Mouse (Mus musculus) forebrain, embryonic 16.5 days (tissue): ENCODE results near the gene Cntnap2. TPM values are rescaled to one million over a fixed set of nuclear protein-coding genes. Genes with fewer than 3 reads are reported as not detected.

ENCODE experiments used
- ATAC-seq: fragments of 200-750 bp; cut with Nextera tagmentation; 2 replicates; pipeline ENCODE4 v1.8.0; 2017; ENCODE audit warnings: mild to moderate bottlenecking, moderate library complexity
- H3K27ac ChIP-seq: fragments of 300-500 bp; sonication (generic); 2 replicates; pipeline ENCODE4 v1.5.1; 2014; ENCODE audit warnings: low read length, control low read depth
- H3K27me3 ChIP-seq: fragments of 300-500 bp; sonication (generic); replicated peaks from 2 replicates; pipeline ENCODE4 v1.6.1; 2014; ENCODE audit warnings: low read length; ENCODE audit not compliant: control insufficient read depth, insufficient read depth
- H3K36me3 ChIP-seq: fragments of 300-500 bp; sonication (generic); 2 replicates; pipeline ENCODE4 v1.6.1; 2014; ENCODE audit not compliant: control insufficient read depth, insufficient read depth
- H3K4me1 ChIP-seq: fragments of 300-500 bp; sonication (generic); replicated peaks from 2 replicates; pipeline ENCODE4 v1.6.1; 2014; ENCODE audit warnings: low read length; ENCODE audit not compliant: control insufficient read depth, insufficient read depth
- H3K4me2 ChIP-seq: fragments of 300-500 bp; sonication (generic); 2 replicates; pipeline ENCODE4 v1.6.1; 2014; ENCODE audit warnings: mild to moderate bottlenecking, low read length, control low read depth
- H3K4me3 ChIP-seq: fragments of 300-500 bp; sonication (generic); replicated peaks from 2 replicates; pipeline ENCODE4 v1.5.1; 2014; ENCODE audit warnings: mild to moderate bottlenecking, low read length, control low read depth
- H3K9ac ChIP-seq: fragments of 300-500 bp; sonication (generic); replicated peaks from 2 replicates; pipeline ENCODE4 v1.6.1; 2014; ENCODE audit warnings: low read depth, low read length, control low read depth
- H3K9me3 ChIP-seq: fragments of 300-500 bp; sonication (generic); 2 replicates; pipeline ENCODE4 v1.6.1; 2016; ENCODE audit warnings: low read length; ENCODE audit not compliant: control insufficient read depth
- WGBS: fragments of 180-500 bp; shearing (Covaris S2); extraction: QIAGEN DNeasy Blood & Tissue Kit; methylation state at CpG from one replicate; pipeline ENCODE4 v1.1.7; 2014; 5-methylcytosine and 5-hydroxymethylcytosine counted together
- polyA plus RNA-seq: library from polyadenylated mRNA; unstranded; fragments of >200 nt; fragmentation: Nextera tagmentation; extraction: Ambion mirVana; gene quantifications from 2 replicates; pipeline ENCODE4 v1.2.1, GENCODE M21; 2015

The Cntnap2 gene
- polyA plus RNA-seq, 1 experiment from 2014 or later = 72.7 TPM

- Histone ChIP-seq H3K4me2 (no peak overlapping the region), H3K27ac (peak overlapping the region; percentile 33), H3K9me3 (no peaks in the 10 kb centered on the region), H3K27me3 (no peaks in the 10 kb centered on the region), H3K36me3 (no peaks in the 10 kb centered on the region), H3K4me1 (peaks cover 10% of the 10 kb centered on the region), H3K4me3 (no peak overlapping the region), H3K9ac (no peak overlapping the region)
- ATAC-seq = peak; percentile 79
Observed at GRCm38 (mm10) chr6:46612365-46612764, 1553.2 kb downstream of the Cntnap2 start.

- H3K27ac ChIP-seq = no peak overlapping the region
- H3K9me3 ChIP-seq = no peaks in the 10 kb centered on the region
- peaks cover 10% of the 10 kb centered on the region for H3K4me1 ChIP-seq
- H3K27me3 ChIP-seq = no peaks in the 10 kb centered on the region
- H3K4me3 ChIP-seq = no peak overlapping the region
- 18% methylated on average over 3 of the region's 3 CpGs for WGBS
- ATAC-seq = peak; percentile 97
- no peaks in the 10 kb centered on the region for H3K36me3 ChIP-seq
- no peak overlapping the region for H3K9ac ChIP-seq
- H3K4me2 ChIP-seq = no peak overlapping the region
Observed at GRCm38 (mm10) chr6:46612872-46613271, 1553.7 kb downstream of the Cntnap2 start.

DNA sequence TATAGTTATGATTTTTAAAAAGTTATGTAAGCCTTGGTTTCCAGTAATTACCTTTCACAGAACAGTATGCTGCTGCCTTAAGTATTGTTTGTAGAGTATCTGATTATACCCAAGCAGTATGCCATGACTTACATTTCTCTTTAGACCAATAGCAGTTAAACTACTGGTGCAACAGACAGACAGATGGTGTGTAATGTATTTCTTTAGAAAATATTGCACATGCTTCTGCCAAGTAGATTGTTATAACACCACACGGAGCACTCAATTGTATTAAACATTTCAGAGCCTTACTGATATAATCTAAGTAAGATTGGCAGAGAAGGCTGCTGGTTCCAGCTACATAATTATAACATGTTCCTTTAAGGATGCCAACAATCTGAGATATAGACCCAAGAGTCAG, 1609.9 kb downstream of the Cntnap2 start:
- H3K4me2 ChIP-seq = no peak overlapping the region
- 53% methylated on average over 1 of the region's 1 CpGs for WGBS

GRCm38 (mm10) chr6:46675081-46675480, 1615.9 kb downstream of the Cntnap2 start:
- Histone ChIP-seq H3K9me3 (no peaks in the 10 kb centered on the region), H3K4me2 (no peak overlapping the region), H3K36me3 (no peaks in the 10 kb centered on the region), H3K27ac (no peak overlapping the region), H3K9ac (no peak overlapping the region), H3K4me3 (no peak overlapping the region), H3K27me3 (no peaks in the 10 kb centered on the region), H3K4me1 (no peaks in the 10 kb centered on the region)
- ATAC-seq = no peak
- 69% methylated on average over 2 of the region's 2 CpGs for WGBS

More for the DNA sequence above, 1609.9 kb downstream of the Cntnap2 start:
- Histone ChIP-seq H3K4me3 (no peak overlapping the region), H3K36me3 (no peaks in the 10 kb centered on the region), H3K27ac (no peak overlapping the region), H3K27me3 (no peaks in the 10 kb centered on the region), H3K4me1 (no peaks in the 10 kb centered on the region), H3K9me3 (no peaks in the 10 kb centered on the region), H3K9ac (no peak overlapping the region)
- ATAC-seq = peak; percentile 81

DNA sequence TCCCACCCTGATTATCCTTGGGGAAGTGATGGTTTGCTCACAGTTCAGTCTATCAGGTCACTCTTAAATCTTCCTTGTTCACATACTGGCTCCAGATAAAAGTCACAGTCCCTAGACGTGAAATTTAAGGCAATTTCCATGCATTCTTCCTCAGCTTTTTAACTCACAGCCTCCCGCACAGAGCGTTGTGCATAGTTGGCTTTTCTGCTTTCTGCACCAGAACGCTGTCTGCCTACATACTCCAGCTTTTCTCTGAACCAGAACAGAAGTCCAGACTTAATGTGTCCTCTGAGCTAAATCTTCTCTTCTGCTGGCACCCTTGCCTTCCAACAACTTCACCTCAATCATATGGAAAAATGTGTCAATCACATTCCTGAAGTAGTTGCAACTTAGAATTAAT, 1616.5 kb downstream of the Cntnap2 start:
- Histone ChIP-seq H3K9ac (no peak overlapping the region), H3K4me3 (no peak overlapping the region), H3K4me1 (no peaks in the 10 kb centered on the region), H3K9me3 (no peaks in the 10 kb centered on the region), H3K27me3 (no peaks in the 10 kb centered on the region), H3K4me2 (no peak overlapping the region), H3K27ac (no peak overlapping the region), H3K36me3 (no peaks in the 10 kb centered on the region)
- WGBS = 87% methylated on average over 4 of the region's 4 CpGs
- no peak for ATAC-seq

DNA sequence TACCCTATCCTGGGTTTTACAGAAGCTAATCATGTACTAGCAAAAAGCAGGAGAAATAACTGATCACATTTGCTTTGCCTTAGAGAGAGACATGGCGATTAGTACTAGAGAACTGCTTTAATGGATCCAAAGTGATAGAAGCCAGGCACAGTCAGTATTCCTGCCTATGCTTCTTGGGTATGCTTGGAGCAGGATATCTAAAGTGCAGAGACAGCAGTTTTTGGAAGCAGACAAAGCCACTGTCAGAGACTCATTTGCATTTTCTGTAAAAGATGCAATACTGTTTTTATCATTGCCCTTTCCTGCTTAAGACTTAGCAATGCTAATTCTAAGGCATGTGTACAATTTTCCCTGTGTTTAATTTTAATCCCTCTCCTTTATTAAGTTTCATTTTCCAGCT, 1637.0 kb downstream of the Cntnap2 start:
- no peak overlapping the region for H3K27ac ChIP-seq
- H3K4me2 ChIP-seq = no peak overlapping the region
- H3K4me3 ChIP-seq = no peak overlapping the region
- no peaks in the 10 kb centered on the region for H3K27me3 ChIP-seq
- H3K4me1 ChIP-seq = no peaks in the 10 kb centered on the region
- WGBS = 65% methylated on average over 1 of the region's 1 CpGs
- H3K9me3 ChIP-seq = no peaks in the 10 kb centered on the region
- H3K36me3 ChIP-seq = no peaks in the 10 kb centered on the region
- peak; percentile 79; the same call in 1 of the 2 replicates for ATAC-seq
- H3K9ac ChIP-seq = no peak overlapping the region

- Histone ChIP-seq H3K9ac (no peak overlapping the region), H3K27me3 (no peaks in the 10 kb centered on the region), H3K4me3 (no peak overlapping the region), H3K4me2 (no peak overlapping the region), H3K36me3 (no peaks in the 10 kb centered on the region), H3K27ac (no peak overlapping the region), H3K4me1 (no peaks in the 10 kb centered on the region), H3K9me3 (no peaks in the 10 kb centered on the region)
- ATAC-seq = no peak
- WGBS = 66% methylated on average over 2 of the region's 2 CpGs
Observed at GRCm38 (mm10) chr6:46699343-46699742, 1640.2 kb downstream of the Cntnap2 start.

GRCm38 (mm10) chr6:46704293-46705170, 1645.4 kb downstream of the Cntnap2 start:
- WGBS = 45% methylated on average over 7 of the region's 7 CpGs
- Histone ChIP-seq H3K27me3 (no peaks in the 10 kb centered on the region), H3K4me2 (no peak overlapping the region), H3K4me3 (no peak overlapping the region), H3K9me3 (no peaks in the 10 kb centered on the region), H3K9ac (no peak overlapping the region), H3K36me3 (no peaks in the 10 kb centered on the region), H3K27ac (no peak overlapping the region), H3K4me1 (0 out of 2 replicates have a peak, but pooled peaks cover 3% of the 10 kb centered on the region)
- ATAC-seq = peak; percentile 85

DNA sequence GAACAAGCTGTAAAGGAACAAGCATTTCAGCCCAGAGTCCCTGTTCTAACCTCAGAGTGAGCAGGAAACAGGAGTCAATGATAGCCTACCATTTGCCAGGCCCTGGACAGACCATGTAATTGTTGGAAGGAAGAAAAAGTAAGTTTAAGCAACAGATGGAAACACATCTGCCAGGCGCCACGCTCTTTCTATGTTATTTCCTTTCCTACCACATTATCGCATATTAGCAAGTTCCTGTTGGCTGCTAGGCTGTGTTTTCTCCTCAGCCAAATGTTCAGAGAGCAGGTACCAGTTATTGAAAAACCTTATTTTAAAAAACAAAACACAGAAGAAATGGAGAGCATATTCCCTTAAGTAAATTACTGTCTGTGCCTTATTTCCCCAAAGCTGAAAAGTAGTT, 1646.8 kb downstream of the Cntnap2 start:
- Histone ChIP-seq H3K4me1 (0 out of 2 replicates have a peak, but pooled peaks cover 3% of the 10 kb centered on the region), H3K4me3 (no peak overlapping the region), H3K9me3 (no peaks in the 10 kb centered on the region), H3K27ac (no peak overlapping the region), H3K36me3 (no peaks in the 10 kb centered on the region), H3K4me2 (no peak overlapping the region), H3K9ac (no peak overlapping the region), H3K27me3 (no peaks in the 10 kb centered on the region)
- WGBS = 61% methylated on average over 3 of the region's 3 CpGs
- ATAC-seq = peak; percentile 50; the same call in 1 of the 2 replicates
